Mouse (Mus musculus): ENCODE measurements at regions not wholly inside any gene's neighbourhood (a gene's known extent, or its start where the extent isn't known, plus 50 kb on each side); places are given as distances from the start of the nearest gene placed in this dataset.

DNA sequence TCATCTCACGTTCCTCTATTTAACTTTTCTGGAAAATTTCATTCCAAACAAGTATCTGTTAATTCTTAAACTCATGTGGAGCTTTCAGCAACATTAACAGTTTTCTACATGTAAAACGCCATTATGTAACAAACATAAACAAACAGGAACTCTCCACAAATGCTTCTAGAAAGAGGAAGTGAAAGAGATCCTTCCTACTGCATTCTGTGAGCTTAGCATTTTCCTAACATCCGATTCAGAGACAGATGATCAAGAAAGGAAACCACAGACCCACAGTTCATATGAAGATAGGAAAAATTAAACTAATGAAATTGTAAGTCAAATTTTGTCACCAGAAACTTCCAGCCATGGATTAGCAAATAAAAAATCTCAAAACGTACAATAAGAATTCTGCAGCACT lies 1070.6 kb upstream of the Cited2 start:
- no peaks in the 10 kb centered on the region for H3K36me3 ChIP-seq (ENCODE audit: control insufficient read depth, insufficient read depth)
- H3K27ac ChIP-seq (ENCODE audit: low read depth, low read length) = no peak overlapping the region
- no peaks in the 10 kb centered on the region for H3K4me1 ChIP-seq (replicated peaks; ENCODE audit: control insufficient read depth, insufficient read depth, low read length)
- WGBS = 79% methylated on average over 4 of the region's 4 CpGs
- H3K4me2 ChIP-seq (replicated peaks; ENCODE audit: low read depth) = no peak overlapping the region
- no peaks in the 10 kb centered on the region for H3K27me3 ChIP-seq (replicated peaks; ENCODE audit: control insufficient read depth, insufficient read depth, low read length)
- no peak for TF ChIP-seq CTCF (IDR thresholded peaks at IDR 0.05; ENCODE audit: low read depth)
- no peak overlapping the region for H3K4me3 ChIP-seq (ENCODE audit: low read depth, low read length)
- H3K9ac ChIP-seq (ENCODE audit: low read depth, low read length) = no peak overlapping the region
- no peak for ATAC-seq
- no peaks in the 10 kb centered on the region for H3K9me3 ChIP-seq (ENCODE audit: control insufficient read depth)

DNA sequence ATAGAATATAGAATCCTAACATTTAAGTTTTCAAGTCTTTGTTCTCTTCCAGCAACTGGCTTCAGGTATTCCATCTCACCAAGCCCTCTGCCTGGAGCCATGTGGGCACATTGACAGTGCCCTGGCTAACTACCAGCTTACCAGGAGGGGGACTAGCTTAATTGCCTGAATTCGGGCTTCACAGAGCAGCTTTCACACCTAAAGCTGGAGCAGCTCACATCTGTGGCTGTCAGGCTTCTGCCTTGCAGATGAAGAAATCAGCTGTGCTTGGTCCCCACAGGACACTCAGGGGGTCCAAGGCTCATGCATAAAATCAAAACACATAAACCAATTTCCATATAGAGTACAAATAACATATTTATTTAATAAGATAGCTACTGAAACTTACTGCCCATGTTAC lies 1058.5 kb upstream of the Cited2 start:
- Histone ChIP-seq H3K27ac (ENCODE audit: low read depth, low read length) (no peak overlapping the region), H3K27me3 (replicated peaks; ENCODE audit: control insufficient read depth, insufficient read depth, low read length) (no peaks in the 10 kb centered on the region), H3K9ac (ENCODE audit: low read depth, low read length) (no peak overlapping the region), H3K4me2 (replicated peaks; ENCODE audit: low read depth) (no peak overlapping the region), H3K4me3 (ENCODE audit: low read depth, low read length) (no peak overlapping the region), H3K36me3 (ENCODE audit: control insufficient read depth, insufficient read depth) (no peaks in the 10 kb centered on the region), H3K4me1 (replicated peaks; ENCODE audit: control insufficient read depth, insufficient read depth, low read length) (no peaks in the 10 kb centered on the region), H3K9me3 (ENCODE audit: control insufficient read depth) (no peaks in the 10 kb centered on the region)
- TF ChIP-seq CTCF (IDR thresholded peaks at IDR 0.05; ENCODE audit: low read depth) = no peak
- WGBS = 68% methylated on average over 1 of the region's 1 CpGs
- no peak for ATAC-seq

DNA sequence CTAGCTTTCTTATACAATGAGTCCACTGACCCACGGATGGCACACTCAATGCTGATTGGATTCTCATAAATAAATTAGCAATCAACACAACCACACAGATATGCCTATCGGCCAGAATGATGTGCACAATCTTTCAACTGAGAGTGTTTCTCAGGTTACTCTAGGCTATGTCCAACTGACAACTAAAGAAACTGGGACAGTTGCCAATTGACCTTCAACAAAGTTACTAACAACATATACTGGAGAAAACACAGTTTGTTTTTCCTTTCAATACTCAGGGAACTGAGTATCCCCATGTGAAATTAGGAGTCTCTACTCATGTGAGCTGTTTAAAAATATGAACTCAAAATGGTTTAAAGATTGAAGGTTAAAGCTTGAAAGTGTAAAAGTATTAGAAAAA lies 1052.7 kb upstream of the Cited2 start:
- H3K27me3 ChIP-seq (replicated peaks; ENCODE audit: control insufficient read depth, insufficient read depth, low read length) = no peaks in the 10 kb centered on the region
- no peak overlapping the region for H3K27ac ChIP-seq (ENCODE audit: low read depth, low read length)
- H3K9me3 ChIP-seq (ENCODE audit: control insufficient read depth) = no peaks in the 10 kb centered on the region
- no peak for TF ChIP-seq CTCF (IDR thresholded peaks at IDR 0.05; ENCODE audit: low read depth)
- no peak overlapping the region for H3K4me3 ChIP-seq (ENCODE audit: low read depth, low read length)
- no peaks in the 10 kb centered on the region for H3K36me3 ChIP-seq (ENCODE audit: control insufficient read depth, insufficient read depth)
- H3K4me1 ChIP-seq (replicated peaks; ENCODE audit: control insufficient read depth, insufficient read depth, low read length) = no peaks in the 10 kb centered on the region
- H3K4me2 ChIP-seq (replicated peaks; ENCODE audit: low read depth) = no peak overlapping the region
- H3K9ac ChIP-seq (ENCODE audit: low read depth, low read length) = no peak overlapping the region
- ATAC-seq = no peak
- WGBS = 67% methylated on average over 2 of the region's 2 CpGs

- WGBS = 91% methylated on average over 3 of the region's 3 CpGs
- Histone ChIP-seq H3K9me3 (ENCODE audit: control insufficient read depth) (no peaks in the 10 kb centered on the region), H3K4me2 (replicated peaks; ENCODE audit: low read depth) (no peak overlapping the region), H3K36me3 (ENCODE audit: control insufficient read depth, insufficient read depth) (no peaks in the 10 kb centered on the region), H3K27me3 (replicated peaks; ENCODE audit: control insufficient read depth, insufficient read depth, low read length) (no peaks in the 10 kb centered on the region), H3K9ac (ENCODE audit: low read depth, low read length) (no peak overlapping the region), H3K4me1 (replicated peaks; ENCODE audit: control insufficient read depth, insufficient read depth, low read length) (no peaks in the 10 kb centered on the region), H3K4me3 (ENCODE audit: low read depth, low read length) (no peak overlapping the region), H3K27ac (ENCODE audit: low read depth, low read length) (no peak overlapping the region)
- TF ChIP-seq CTCF (IDR thresholded peaks at IDR 0.05; ENCODE audit: low read depth) = no peak
- no peak for ATAC-seq
Measured at GRCm38 (mm10) chr10:16681001-16681400, 1042.0 kb upstream of the Cited2 start.

DNA sequence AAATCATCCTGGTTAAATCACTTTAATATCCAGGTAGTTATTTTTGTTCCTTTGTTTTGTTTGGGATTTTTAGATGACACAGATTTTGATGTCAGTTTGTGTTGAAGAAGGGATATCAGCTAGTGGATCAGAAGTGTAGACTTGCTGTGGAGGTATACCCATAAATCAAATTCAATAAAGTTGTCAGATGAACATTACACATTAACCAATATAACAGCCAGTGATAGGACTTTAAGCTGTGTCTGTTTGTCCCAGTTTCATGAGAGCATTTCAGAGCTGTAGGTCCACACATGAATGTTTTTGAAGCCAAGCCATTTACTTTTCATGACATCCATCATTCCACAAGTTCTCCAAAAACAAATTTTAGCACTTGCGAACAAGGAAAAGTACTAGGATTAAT lies 1037.7 kb upstream of the Cited2 start:
- H3K4me1 ChIP-seq (replicated peaks; ENCODE audit: control insufficient read depth, insufficient read depth, low read length) = no peaks in the 10 kb centered on the region
- ATAC-seq = no peak
- no peak overlapping the region for H3K27ac ChIP-seq (ENCODE audit: low read depth, low read length)
- TF ChIP-seq CTCF (IDR thresholded peaks at IDR 0.05; ENCODE audit: low read depth) = no peak
- no peaks in the 10 kb centered on the region for H3K27me3 ChIP-seq (replicated peaks; ENCODE audit: control insufficient read depth, insufficient read depth, low read length)
- no peak overlapping the region for H3K4me3 ChIP-seq (ENCODE audit: low read depth, low read length)
- H3K9me3 ChIP-seq (ENCODE audit: control insufficient read depth) = no peaks in the 10 kb centered on the region
- H3K4me2 ChIP-seq (replicated peaks; ENCODE audit: low read depth) = no peak overlapping the region
- no peaks in the 10 kb centered on the region for H3K36me3 ChIP-seq (ENCODE audit: control insufficient read depth, insufficient read depth)
- 58% methylated on average over 1 of the region's 1 CpGs for WGBS
- no peak overlapping the region for H3K9ac ChIP-seq (ENCODE audit: low read depth, low read length)

DNA sequence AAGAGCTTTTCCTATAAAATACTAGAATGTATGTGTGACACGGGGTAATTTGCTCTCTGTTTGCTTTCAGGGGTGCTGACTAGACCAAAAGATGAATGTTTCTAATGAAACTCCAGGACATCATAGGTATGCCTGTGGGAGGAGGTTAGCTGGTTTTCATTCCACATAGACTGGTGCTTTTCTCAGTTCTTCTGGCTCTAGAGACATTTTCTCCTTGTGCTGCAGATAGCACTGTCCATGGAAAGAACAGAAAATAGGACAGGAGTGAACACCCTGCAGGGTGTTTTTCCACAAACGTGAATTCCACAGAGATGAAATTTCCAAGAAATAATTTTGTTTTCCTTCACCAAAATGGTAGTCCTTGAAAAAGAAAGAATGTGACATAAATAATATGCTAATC lies 1016.0 kb upstream of the Cited2 start:
- H3K27ac ChIP-seq (ENCODE audit: low read depth, low read length) = no peak overlapping the region
- no peak for TF ChIP-seq CTCF (IDR thresholded peaks at IDR 0.05; ENCODE audit: low read depth)
- no peaks in the 10 kb centered on the region for H3K27me3 ChIP-seq (replicated peaks; ENCODE audit: control insufficient read depth, insufficient read depth, low read length)
- no peak for ATAC-seq
- H3K9ac ChIP-seq (ENCODE audit: low read depth, low read length) = no peak overlapping the region
- no peak overlapping the region for H3K4me3 ChIP-seq (ENCODE audit: low read depth, low read length)
- no peaks in the 10 kb centered on the region for H3K4me1 ChIP-seq (replicated peaks; ENCODE audit: control insufficient read depth, insufficient read depth, low read length)
- no peak overlapping the region for H3K4me2 ChIP-seq (replicated peaks; ENCODE audit: low read depth)
- no peaks in the 10 kb centered on the region for H3K36me3 ChIP-seq (ENCODE audit: control insufficient read depth, insufficient read depth)
- H3K9me3 ChIP-seq (ENCODE audit: control insufficient read depth) = no peaks in the 10 kb centered on the region
- 65% methylated on average over 2 of the region's 2 CpGs for WGBS

GRCm38 (mm10) chr10:16713143-16713542 lies 1009.9 kb upstream of the Cited2 start:
- no peaks in the 10 kb centered on the region for H3K36me3 ChIP-seq (ENCODE audit: control insufficient read depth, insufficient read depth)
- H3K9ac ChIP-seq (ENCODE audit: low read depth, low read length) = no peak overlapping the region
- no peak for ATAC-seq
- no peak overlapping the region for H3K4me3 ChIP-seq (ENCODE audit: low read depth, low read length)
- TF ChIP-seq CTCF (IDR thresholded peaks at IDR 0.05; ENCODE audit: low read depth) = no peak
- no peaks in the 10 kb centered on the region for H3K4me1 ChIP-seq (replicated peaks; ENCODE audit: control insufficient read depth, insufficient read depth, low read length)
- no peaks in the 10 kb centered on the region for H3K27me3 ChIP-seq (replicated peaks; ENCODE audit: control insufficient read depth, insufficient read depth, low read length)
- no peak overlapping the region for H3K4me2 ChIP-seq (replicated peaks; ENCODE audit: low read depth)
- H3K9me3 ChIP-seq (ENCODE audit: control insufficient read depth) = no peaks in the 10 kb centered on the region
- H3K27ac ChIP-seq (ENCODE audit: low read depth, low read length) = no peak overlapping the region
- 40% methylated on average over 3 of the region's 3 CpGs for WGBS
